Mouse (Mus musculus): ENCODE results near the gene Hemgn.
A peak's percentile ranks its signal among the peaks of the same experiment; 100 is the strongest.

Hemgn gene

DNA sequence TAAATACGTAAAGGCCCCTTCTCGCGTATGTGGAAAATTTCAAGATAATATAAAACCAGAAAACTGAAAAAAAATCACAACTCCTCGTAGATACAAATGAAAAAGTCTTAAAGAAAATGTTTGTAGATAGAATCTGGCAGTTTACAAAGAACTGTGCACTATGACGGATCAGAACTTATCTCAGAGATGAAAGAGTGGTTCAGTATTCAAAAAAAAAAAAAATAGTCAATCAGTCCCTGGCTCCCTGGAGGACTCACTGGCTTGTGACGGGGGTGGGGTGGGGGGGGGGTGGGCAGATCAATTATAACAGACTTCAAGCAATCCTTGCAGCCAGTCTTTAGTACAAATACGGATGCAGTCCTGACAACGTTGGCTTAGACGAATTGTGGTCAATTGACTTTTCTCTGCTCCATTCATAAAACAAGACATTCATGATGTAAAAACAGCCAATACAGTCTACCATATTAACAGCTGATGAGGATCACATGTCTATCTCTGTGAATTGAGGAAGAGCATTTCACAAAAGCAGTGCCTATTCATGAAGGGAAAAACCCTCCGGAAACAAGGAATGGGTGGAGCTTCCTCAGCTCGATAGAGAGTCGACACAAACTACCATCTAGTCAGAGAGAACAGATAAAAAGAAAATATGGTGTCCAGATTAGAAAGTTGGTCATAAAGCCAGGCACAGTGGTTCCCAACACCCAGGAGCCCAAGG, 53.6 kb downstream of the Hemgn start:
- DNase-seq (ENCODE audit: low read depth in 1 of 2, low spot score in 2 of 2) = no peak

DNA sequence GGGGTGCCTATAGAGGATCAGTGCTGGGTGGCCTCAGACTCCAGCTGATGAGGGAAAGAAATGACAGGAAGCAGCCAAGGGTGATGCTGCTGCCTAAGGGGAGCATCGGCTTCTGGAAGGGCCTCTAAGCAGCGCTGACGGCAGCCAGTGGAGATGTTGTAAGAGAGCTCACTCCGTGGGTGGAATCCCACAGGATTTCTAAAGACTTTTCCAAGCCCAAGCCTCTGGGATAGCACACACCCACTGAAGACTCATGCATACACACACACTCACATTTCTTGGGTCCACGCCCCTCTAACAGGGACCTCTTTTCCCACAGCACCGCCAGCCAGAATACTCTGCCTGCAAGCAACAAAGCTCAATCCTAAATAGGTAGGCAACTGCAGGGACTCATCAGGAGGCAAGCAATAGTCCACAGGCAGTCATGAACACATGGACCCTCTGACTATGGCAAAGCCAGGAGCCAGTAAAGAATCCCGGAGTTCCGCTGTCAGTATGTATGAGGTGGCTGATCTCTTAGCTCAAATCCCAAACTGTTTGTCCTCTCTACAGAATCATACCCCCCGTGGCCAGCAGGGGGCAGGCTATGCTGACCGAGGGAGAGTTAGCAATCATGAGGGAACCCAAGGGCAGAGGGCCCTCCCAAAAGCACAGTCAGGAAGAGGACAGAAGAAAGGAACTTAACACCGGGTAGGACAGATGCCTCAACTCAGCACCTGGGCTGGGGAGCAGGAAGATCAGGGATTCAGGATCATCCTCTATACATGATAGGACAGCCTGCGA, 56.8 kb downstream of the Hemgn start:
- peak in 1 of 2 experiments; percentile 51 for DNase-seq (ENCODE audit: low read depth in 1 of 2, low spot score in 2 of 2)

- no peak for DNase-seq (ENCODE audit: low read depth in 1 of 2, low spot score in 2 of 2)
Measured at GRCm38 (mm10) chr4:46353045-46353444, 60.3 kb downstream of the Hemgn start.

DNA sequence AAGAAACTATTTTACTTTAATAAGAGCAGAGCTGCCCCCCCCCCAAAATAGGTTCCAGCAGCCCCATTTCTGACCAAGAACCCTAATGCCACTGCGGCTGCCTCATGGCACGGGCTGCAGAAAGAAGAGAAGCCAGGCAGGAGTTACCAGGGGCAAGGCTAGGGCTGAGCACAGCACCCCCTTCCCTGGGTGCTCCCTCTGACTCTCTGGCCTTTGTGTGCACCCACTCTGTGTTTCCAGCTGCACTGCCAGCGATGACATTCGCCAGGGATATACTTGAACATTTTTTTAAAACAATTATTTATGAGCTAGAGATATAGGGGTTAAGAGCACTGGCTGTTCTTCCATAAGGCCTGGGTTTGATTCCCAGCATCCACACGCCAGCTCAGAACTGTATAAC, 63.8 kb downstream of the Hemgn start:
- DNase-seq (ENCODE audit: low read depth in 1 of 2, low spot score in 2 of 2) = no peak

DNA sequence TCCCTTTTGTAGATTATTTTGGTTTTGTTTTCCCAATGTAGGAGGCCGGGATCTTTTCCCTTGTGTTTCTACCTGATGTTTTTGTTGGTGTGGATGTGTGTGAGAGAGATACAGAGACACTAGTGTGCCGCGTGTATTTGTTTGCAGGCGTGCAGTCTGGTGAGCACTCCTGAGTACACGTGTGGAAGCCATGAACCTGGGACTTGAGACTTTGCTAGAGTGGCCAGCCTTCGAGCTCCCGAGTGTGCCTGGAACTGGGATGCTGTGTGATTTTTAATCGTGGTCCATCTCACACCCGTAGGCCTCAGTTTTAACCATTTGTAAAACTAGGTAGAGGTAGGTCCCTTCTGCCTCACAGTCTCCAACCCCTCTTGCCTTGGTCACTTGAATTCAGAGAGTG, 64.4 kb downstream of the Hemgn start:
- no peak for DNase-seq (ENCODE audit: low read depth in 1 of 2, low spot score in 2 of 2)

DNA sequence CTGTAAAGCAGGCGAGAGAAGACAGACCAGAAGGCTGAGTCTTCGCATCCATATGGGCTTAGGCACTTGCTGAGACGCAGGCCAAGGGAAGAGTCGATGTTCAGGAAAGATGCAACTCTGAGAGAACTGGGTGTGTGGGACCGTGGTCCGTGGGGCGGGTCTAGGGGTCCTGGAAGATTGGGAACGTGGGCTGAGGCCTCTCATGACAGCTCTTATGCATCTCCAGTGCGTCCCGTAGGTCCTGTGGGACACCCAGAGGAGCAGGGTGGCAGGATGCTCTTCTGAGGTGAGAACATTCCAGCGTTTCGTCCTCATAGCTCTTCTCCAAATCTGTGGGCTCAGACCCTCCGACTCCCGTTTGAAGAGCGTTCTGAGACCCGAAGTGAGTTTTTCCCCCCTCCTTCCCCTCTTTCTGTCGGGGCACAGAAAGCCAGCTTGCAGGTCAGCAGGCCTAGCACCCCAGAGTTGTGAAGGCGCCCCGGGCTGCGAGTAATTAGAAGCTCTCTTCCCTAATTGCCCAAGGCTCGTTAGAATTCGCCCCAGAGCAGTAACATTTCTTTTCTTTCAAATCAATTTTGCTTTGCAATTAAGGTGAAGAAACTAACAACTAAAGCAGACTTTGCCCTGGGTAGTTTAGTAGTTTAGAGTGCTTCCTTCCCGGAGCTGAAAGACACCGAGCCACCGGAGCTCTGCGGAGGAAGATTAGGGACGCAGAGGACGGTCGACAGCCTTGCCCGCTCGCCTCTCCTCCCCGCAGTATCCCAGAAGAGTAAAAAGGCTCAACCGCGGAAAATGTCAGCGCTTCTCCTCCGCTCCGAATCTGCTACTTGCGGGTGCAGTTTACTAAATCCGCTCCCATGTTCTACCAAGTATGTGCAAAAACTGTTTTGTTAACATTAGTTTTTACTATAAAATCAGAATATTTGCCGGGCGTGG, 65.5 kb downstream of the Hemgn start:
- DNase-seq (ENCODE audit: low read depth in 1 of 2, low spot score in 2 of 2) = no peak

GRCm38 (mm10) chr4:46347141-46347540, 66.2 kb downstream of the Hemgn start:
- no peak for DNase-seq (ENCODE audit: low read depth in 1 of 2, low spot score in 2 of 2)

- no peak for DNase-seq (ENCODE audit: low read depth in 1 of 2, low spot score in 2 of 2)
Measured at GRCm38 (mm10) chr4:46346221-46346620, 67.1 kb downstream of the Hemgn start.

DNA sequence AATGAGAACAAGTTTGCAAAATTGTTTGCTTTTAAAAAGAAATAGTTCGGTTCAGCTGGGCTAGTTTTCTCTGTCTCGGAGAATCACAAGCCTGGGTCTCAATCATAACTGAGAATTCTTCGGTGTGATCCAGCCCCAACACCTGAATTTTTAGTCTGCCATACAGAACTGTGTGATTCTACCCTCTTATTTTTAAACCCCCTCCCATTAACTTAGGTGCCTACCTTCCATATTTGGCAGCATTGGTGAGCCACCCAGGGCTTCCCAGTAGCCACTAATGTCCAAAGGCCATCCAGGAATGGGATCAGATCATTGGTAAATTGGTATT, 67.6 kb downstream of the Hemgn start:
- no peak for DNase-seq (ENCODE audit: low read depth in 1 of 2, low spot score in 2 of 2)

- no peak for DNase-seq (ENCODE audit: low read depth in 1 of 2, low spot score in 2 of 2)
Measured at GRCm38 (mm10) chr4:46345056-46345772, 68.1 kb downstream of the Hemgn start.

GRCm38 (mm10) chr4:46344288-46344687, 69.0 kb downstream of the Hemgn start:
- DNase-seq (ENCODE audit: low read depth in 1 of 2, low spot score in 2 of 2) = peak; percentile 5 to 23

All from monocyte, adult 2 months (primary cell).